Mouse (Mus musculus) ovary, postnatal 10 days (tissue): ENCODE data around the gene Chchd10.
"Not testable (repeated sequence)": the region's sequence is repeated elsewhere in the genome, so short reads cannot be mapped to it uniquely, and the experiment has no call there.

Experiments
- DNase-seq: peaks from one replicate; pipeline ENCODE4 v3.0.0; 2022; ENCODE audit warnings: low spot score

Chchd10 gene

DNA sequence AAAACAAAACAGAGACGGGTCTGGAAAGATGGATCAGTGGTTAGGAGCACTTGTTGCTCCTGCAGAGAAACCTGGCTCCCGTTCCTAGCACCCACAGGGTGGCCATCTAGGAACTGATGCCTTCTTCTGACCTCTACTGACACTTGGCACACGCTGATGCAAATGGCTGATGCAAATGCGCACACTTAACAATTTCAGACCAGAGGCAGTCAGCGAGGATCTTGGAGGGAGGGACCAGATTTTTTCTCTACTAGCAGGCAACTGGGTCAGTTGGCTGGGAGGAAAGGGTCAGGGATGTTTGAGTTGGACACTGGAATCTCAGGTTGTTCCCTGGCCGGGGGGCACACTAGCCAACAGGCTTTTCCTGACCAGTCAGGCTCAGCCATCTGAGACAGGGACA is at the start of gene Chchd10:
TSS of gene Chchd10 (plus strand) at position 240 of the 400 bp plus-strand sequence.
- DNase-seq = no peak

DNA sequence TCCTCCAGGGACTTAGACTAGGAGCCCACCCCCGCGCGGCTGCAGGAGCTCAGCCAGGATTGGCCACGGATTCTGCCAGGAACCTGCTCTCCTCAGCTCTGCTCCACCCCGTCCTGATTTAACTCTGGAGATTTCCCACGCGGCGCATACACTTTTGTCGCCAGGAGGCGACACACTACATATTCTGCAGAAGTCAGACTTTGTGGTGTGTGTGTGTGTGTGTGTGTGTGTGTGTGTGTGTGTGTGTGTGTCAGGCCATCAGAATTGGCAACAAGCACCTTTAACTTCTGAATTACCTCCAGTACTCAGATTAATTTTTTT is 49.7 kb upstream of the Chchd10 start:
- peak; percentile 34 for DNase-seq

DNA sequence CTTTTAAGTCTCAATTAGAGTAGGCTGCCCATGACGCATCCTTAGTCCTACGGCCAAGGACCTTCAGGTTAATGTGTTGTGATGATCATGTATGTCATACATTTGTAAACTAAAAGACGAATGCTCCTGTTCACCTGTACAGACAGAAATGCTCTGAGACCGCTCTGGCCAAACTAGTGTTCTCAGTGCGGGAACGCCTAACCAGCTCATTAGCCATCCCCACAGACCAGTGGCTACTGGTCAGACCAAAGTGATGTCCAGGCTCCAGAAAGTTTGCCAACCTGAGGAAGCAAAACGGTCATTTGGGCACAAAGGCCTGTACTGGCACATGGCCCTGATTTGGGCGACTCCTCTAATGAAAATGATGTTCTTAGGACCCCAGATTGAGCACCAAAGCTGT is 48.2 kb upstream of the Chchd10 start:
- no peak for DNase-seq

DNA sequence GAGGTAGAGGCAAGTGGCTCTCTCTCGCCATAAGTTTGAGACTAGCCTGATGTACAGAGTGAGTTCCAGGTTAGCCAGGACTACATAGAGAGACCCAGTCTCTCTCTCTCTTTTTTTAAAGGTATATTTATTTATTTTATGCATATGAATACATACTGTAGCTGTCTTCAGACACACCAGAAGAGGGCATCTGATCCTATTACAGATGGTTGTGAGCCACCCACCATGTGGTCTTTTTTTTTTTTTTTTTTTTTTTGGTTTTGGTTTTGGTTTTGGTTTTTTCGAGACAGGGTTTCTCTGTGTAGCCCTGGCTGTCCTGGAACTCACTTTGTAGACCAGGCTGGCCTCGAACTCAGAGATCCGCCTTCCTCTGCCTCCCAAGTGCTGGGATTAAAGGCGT is 45.4 kb upstream of the Chchd10 start:
- not testable (repeated sequence) for DNase-seq

DNA sequence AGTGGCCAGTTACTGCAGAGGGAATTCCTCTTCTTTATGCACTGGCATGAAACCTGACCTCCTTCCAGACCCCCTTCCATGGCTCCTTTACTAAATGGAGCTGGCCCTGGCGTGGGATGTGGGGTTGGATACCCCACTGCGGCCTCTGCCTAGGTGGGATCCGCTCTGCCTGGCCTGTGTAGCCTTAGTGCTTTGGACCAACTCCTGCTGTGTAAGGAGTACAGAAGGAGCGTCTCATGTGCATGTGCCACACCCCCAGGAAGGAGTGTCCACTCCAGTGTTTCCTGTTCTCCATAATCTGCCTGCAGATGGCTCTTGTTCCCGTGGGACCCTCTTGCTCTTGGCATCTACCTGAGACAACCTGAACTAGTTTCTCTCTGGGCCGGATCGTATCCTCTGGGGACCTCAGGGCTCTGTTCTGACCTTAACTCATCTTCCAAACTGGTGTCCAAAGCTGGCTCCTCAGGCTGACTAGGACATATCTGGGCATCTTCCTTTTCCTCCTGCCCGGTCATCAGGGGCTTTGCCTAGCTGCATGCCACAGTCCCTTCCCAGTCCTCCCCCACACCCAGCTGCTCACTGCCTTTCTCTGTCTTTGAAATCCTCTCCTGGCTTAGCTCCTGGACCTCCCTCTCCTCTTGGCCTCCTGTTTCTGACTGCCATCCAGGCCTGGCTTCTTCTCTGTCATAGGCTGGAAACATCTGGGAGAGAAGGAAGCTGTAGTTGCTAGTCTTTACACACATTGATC is 43.4 kb upstream of the Chchd10 start:
- no peak for DNase-seq

DNA sequence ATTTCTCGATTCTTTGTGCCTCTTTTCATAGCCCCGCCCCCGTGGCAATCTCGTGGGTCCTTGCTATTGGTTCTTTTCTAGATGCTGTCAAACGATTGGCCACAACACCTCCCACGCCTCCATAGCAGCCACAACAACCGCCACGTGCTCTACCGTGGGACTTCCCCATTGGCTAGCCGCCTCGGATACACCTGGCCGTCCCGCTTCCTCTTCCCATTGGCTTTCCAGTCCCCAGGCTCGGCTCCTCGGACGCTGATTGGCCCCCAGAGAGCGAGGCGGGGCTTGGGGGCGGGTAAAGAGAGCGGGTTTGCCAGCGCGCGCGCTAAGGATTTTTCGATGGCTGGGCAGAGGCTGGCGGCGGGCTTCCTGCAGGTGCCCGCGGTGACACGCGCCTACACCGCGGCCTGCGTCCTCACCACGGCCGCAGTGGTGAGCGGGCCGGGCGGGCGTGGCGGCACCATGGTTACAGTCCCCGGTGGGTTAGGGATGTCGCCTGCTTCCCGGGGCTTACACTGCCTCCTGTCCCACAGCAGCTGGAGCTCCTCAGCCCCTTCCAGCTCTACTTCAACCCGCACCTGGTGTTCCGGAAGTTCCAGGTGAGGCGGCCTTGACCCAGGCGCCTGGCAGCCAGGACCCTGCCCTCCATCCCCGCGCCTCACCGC is 39.7 kb upstream of the Chchd10 start, which contains the start of gene Derl3:
TSS of gene Derl3 (plus strand) at position 325 of the 662 bp plus-strand sequence.
- DNase-seq = peak; percentile 74

DNA sequence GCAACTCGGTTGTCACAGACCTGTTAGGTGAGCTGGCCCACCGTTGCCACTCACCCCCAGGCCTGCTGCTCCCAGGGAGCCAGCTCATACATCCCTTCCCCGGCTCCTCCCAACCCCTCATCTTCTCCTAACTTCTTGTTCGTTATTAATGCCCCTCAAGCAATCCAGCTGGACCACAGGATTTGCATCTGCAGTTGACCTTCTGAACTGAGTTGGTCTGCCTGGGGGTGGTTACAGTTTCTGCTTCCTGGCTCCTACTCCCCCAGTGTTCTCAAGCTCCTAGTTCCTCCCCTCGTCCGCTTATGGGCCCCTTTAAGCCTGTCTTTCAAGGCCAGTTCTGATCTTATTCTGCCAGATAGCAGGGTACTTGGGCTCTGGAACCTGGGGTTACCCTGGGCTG is 38.3 kb upstream of the Chchd10 start:
- DNase-seq = no peak

DNA sequence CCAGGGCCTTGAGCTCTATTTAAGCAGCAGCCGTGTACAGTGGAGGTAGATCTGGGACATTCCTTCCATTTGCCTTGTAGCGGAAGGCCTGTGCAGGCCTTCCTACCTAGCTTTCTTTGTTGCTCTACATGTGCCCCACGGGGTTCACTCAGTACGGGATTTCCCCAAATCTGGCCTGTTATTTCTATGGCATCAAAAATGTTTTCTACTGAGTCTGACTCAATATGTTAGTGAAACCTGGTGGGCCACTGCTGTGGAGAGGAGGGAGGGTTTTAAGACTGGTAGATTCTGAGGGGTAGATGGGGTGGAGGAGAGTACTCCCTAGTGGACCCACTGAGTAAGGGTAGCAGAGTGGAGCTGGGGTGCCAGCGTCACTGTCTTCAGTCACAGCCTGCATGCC is 37.2 kb upstream of the Chchd10 start:
- no peak for DNase-seq

DNA sequence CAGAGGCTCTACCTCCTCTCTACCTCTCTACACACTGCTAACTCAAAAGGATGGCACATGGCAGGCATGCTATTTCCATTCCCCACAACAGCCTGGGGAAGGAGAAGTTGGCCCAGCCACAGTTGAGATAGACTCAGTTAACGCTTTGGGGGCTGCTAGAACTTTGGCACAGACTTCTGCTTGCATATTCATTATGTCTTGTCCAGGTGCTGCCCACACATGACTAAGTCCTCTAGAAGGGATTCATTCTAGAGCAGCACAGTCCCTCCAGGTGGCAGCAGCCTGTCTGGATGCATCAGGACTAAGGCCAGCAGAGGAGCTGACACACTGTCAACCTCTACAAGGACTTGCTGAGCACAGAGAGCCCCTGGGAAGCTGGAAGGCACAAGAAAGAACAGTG is 36.7 kb upstream of the Chchd10 start:
- DNase-seq = no peak

DNA sequence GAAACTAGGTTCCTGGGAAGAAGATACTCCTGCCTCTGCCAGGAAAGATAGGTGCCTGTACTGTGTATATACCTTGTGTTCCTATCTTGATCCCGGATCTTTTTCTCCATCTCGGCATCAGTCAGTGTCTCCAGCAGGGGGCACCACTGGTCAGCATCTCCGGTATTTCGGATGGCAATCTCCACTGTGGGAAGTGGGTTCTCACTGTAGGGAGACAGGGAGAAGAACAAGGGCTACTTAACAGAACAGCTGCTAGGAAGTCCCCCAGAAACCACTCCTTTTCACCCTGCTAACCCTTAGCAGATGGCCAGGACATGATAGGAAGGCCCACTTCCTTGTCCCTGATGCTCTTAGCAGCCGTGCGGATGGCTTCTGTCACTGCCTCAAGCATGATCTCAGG is 35.6 kb upstream of the Chchd10 start:
- peak; percentile 42 for DNase-seq

DNA sequence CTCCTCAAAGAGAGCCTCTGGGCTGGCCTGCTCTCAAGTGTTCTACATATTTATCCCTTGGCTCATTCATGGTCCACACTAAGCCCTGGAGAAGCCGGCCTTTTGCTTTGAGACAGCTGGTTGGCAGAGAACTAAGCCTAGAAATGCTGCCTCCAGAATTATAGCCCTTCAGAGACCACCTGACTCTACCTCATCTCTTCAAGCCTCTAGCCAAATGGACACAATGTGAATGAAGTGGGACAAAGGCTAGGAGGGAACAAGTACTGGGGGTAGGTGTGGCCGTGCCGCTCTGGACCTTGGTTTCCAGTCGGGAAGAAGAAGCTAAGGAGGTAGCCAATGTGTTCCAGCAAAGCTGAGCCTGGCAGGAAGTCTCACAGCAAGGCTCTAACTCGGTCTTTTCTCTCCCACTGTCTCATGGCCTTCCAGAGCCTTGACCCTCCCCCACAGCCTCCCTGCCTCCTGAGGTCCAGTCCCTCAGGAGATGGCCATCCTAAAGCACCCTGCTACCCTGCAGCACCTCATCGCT is 34.8 kb upstream of the Chchd10 start:
- DNase-seq = no peak

DNA sequence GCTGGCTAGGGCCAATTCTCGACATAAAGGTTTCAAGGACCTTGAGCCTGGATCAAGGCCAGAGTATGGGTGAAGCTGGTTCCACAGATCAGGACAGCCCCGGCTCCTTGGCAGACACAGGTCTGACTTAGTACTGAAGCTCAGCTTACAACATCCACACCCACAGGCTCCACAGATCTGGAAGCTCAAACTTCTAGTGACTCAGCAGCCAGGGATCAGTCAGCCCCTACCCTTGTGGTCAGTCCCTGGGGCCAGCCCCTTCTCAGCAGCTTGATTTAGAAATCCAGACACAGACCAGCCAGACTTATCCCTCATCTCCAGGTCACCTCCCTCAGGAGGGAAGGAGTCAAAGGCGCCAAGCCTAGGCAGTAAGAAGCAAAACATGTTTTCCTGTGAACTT is 34.1 kb upstream of the Chchd10 start:
- DNase-seq = no peak

DNA sequence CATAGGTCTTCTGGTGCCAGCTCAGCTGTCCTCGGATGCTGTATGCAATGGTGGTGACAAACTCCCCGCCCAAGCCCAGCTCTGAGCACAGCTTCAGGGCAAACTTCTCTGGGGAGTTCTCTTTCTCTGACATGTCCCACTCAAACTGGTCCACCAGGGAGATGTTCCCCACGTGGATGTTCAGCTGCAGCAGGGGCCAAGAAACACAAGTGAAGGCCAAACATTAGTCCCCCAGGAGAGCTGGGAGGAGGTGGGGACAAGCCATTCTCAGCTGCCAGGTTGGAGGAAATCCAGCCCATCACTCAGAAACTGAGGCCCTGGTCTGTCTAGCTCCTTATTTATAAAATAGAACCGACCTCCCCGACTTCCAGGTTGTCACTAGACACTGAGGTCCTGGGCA is 28.5 kb upstream of the Chchd10 start:
- DNase-seq = no peak

DNA sequence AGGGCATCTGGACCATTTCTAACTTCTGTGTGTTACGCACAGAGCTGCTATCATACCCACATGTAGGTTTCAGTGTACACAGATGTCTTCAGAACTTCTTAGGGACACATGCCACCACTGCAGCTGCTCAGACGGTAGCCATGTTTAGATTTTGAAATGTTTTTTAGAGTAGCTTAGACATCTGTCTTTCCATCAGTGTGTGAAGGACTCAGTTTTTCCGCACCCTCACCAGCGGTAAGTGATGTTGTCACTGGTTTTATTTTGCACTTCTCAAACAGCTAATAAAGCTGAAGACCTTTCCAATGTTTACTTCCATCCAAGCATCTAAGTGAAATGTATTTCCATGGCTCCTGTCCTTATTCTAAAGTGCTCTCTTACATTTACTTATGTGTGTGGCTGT is 26.0 kb upstream of the Chchd10 start:
- no peak for DNase-seq

DNA sequence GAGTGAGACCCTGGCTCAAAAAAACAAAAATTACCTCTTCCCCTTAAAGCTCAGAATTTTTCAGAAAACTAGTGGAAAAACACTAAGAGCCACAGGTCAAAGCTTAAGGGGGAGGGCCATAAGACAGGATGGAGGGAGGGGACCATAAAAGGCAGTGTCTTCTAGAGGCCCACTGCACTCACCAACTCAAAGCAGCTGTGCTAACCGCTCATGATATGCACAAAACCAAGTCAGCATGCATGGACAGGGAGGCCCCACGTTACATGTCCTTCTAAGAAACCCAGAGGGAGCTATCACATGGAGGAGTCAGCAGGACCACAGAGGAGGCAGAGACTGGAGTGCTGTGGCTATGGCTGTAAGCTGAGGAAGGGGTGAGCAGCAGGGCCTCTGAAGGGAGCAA is 22.2 kb upstream of the Chchd10 start:
- no peak for DNase-seq

DNA sequence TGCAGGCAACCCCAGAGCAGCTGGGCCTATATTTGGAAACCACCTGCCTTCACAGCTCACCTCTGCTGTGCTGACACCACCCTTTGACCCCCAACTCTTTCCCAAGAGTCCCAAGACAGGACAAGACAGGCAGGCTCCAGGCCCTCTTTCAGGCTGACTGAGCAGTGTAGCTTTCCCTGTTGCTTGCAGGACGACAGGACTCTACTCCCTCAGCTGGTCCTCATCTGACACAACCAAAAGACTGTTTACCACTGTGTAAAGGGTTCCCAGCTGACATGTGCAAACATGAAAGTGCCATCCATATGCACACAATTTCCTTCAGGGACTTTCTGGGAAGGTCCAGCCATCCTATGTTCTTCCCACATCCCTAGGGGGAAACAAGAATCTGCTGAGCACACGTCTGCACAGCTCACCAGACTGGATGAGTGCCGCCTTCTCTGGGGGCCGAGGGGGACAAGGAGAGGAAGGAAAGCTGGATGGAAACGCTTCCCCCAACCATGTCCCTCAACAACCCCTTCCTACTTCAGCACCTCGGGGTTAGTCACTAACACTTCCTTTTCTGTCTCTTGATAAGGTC is 19.8 kb upstream of the Chchd10 start:
- no peak for DNase-seq

DNA sequence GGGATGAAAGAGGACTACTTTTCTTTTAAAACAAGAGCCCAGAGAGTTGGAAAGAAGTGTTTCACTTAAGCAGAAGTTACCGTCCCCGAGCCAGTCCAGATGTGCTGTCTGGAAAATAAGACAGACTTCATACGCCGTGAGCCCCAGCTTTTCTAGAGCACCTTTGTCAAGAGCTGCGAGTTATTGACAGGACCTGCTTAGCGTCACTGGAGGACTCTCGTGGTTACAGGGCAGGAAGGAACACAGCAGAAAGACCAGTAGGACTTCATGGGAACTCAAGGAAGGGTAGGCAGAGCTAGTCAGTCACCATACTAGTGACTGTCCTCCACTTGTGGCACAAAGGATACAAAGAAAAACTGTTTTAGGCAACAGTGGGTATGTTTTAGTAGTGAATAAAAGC is 17.4 kb upstream of the Chchd10 start:
- no peak for DNase-seq

DNA sequence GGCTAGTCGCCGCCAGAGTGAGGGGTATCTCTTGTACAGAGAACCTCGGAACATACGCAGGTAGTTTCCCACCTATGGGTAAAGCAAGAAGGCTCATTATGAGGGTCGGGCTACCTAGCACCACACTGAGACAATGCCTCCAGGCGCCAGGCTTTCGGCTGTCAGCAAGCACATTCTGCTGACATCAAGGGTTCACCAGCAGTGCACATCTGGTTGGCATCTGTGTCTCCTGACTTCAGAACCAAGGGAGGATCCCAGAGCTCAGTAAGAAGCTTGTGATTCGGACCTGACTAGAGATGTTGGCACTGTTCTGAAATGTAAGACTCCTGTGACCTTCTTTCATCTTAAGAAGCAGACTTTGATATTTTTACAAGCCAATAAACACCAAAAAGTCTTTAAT is 16.1 kb upstream of the Chchd10 start:
- no peak for DNase-seq

DNA sequence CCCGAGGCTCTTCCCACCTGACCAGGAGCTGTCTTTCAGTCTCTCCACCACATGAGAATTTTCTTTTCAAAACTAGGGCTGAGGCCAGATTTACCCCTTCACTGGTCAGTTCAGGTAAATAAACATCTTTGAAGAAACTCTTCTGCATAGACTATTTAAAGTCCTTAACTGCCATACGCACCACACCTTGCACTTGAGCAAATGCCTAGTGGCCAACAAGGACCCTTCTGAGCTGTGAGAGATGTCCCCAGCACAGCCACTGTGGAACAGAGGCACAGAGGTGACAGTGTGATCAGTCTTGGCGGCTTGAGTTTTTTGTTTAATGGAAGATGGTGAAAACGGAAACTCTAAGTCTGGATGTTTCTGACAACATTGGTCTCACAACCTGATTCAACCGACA is 13.9 kb upstream of the Chchd10 start:
- no peak for DNase-seq

DNA sequence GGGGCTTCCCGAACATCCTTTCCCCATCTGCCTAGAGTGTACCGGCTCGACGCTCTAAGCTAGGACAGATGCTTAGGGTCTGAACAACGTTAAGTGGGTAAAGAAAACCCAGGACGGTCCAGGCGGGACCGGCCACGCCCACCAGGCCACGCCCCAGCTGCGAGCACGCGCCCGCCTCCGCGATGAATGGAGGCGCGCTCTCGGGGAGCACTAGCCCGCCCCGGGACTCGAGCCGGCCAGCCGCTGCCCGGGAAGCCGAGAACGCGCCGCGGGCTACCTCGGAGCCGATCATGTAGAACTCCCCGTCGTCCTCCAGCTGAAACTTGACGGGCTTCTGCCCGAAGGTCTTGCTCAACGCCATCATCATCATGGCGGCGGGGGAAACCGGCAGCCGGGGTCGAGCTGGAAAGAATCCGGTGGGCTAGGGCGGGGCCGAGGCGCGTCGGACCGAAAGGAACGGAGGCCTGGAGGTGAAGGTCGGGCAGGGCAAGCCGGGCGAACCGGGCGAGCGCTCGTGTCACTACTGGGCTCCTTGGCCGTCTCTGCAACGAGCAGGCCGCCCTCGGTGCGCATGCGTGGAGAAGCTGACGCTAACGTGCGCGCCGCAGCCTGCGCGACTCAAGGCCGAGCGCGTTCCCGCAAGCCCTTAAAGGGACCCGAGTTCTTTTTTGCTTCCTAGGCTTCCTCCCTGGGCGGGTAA is 11.8 kb upstream of the Chchd10 start, which contains the start of gene Smarcb1:
TSS of gene Smarcb1 (minus strand) at position 592 of the 700 bp plus-strand sequence.
- DNase-seq = peak; percentile 91

DNA sequence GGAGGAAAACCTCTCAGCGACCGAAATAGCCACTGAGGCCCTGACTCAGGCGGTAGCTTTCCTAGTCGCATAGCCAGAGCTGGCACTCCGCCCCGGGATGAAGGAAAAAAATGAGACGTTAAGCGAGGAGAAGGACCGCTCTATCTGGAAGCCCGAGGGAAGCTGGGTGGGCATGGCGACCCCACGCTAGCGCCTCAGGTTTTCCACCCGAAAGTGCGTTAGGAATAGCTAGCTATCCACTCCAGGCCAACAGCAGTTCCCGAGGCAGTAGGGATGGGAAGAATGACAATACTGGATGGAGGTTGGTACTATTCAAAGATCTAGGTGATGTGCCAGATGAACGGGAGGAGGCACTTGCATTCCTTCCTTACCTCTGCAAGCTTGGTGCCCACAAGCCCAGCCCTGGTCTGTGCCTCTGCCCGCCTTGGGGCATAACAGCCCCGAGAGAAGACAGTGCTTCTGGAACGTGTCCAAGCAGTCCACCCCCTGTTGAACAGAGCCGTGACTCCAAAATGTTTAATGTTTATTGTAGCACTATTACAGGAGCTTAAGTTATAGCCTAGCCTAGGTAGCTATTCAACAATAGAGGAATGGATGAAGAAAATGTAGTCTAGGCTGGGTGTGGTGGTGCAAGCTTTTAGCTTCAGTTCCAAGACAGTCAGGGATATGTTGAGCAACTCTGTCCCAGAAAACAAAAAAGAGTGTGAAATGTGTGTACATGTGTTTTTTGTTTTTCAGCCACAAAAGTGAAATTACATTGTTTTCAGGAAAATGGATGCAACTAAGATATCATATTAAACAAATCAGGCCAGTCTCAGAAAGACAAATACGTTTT is 11.0 kb upstream of the Chchd10 start:
- no peak for DNase-seq

DNA sequence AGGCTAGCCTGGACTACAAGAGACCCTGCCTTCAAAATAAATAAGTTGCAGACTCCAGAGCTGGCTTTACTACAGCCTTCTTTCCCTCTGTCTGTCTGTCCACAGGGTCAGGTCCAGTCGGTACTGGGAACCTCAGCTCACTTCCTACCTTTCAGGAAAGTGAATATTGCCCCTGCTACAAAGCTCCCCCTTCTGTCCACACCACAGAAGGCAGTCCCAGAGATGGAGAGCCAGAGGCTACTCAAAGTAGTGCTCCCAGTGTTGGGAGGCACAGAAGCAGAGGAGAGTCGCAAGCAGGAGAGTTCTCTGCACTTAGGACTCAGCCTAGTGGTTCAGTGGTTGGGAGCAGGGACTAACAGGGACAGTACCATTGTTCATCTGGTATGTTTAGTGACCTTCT is 8.6 kb upstream of the Chchd10 start:
- DNase-seq = no peak
